Mouse (Mus musculus) olfactory bulb, adult 2 months (tissue): Measurements from ENCODE around the gene Slc25a25. TPM values are rescaled to one million over a fixed set of nuclear protein-coding genes. Genes with fewer than 3 reads are reported as not detected.
A peak's percentile ranks its signal among the peaks of the same experiment; 100 is the strongest.

Experiments used
- H3K27ac ChIP-seq: fragments of 200-500 bp; 2 replicates; pipeline ENCODE4 v1.5.1; 2012; ENCODE audit warnings: low read depth, low read length; ENCODE audit not compliant: insufficient read depth
- H3K4me1 ChIP-seq: fragments of 200-500 bp; 2 replicates; pipeline ENCODE4 v1.6.1; 2012; ENCODE audit warnings: low read length; ENCODE audit not compliant: control insufficient read depth, insufficient read depth
- H3K4me3 ChIP-seq: fragments of 200-500 bp; 2 replicates; pipeline ENCODE4 v1.5.1; 2012; ENCODE audit warnings: mild to moderate bottlenecking, low read depth, low read length, moderate library complexity; ENCODE audit not compliant: insufficient read depth
- CTCF ChIP-seq: fragments of 200-500 bp; IDR thresholded peaks from 2 replicates; pipeline ENCODE4 v1.5.1; 2012; ENCODE audit warnings: low read depth, mild to moderate bottlenecking, low read length, moderate library complexity; ENCODE audit not compliant: insufficient read depth
- POLR2A ChIP-seq: fragments of 200-500 bp; IDR thresholded peaks from 2 replicates; pipeline ENCODE4 v1.6.1; 2012; ENCODE audit warnings: mild to moderate bottlenecking, low read depth, low read length, moderate library complexity; ENCODE audit not compliant: insufficient read depth
- WGBS: fragments of 180-500 bp; shearing (Covaris S2); methylation state at CpG from one replicate; pipeline ENCODE4 v1.1.7; 2018; 5-methylcytosine and 5-hydroxymethylcytosine counted together
- polyA plus RNA-seq: library from polyadenylated mRNA; stranded (reverse); fragments of >200 nt; gene quantifications from 2 replicates; pipeline ENCODE4 v1.2.4, GENCODE M21; 2012; ENCODE audit warnings: low replicate concordance; ENCODE audit not compliant: missing spikeins, insufficient read depth, insufficient read length

The Slc25a25 gene
- polyA plus RNA-seq, 1 experiment, result not detected

DNA sequence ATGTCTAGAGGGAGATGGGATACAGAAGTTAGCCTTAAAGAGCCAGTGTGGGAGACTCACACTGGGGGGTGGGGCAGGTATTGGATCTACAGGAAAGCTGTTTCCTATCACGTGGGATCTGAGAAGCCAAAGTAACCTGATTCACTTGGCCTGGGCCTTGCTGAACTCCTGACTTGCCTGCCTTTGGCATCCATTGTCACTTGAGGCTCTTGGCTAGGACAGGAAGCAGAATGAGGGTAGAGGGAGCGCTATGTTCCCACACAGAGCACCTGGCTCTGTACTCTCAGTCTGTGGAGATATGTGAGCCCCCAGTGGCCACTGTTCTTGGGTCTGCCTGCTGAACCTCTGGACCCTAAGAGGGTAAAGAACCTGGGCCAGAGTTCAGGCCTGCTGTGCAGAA is 34.7 kb downstream of the Slc25a25 start:
- TF ChIP-seq CTCF (no peak), POLR2A (no peak)
- H3K4me1 ChIP-seq, result peaks cover 3% of the 10 kb centered on the region; the same call in 1 of the 2 replicates
- WGBS, result 89% methylated on average over 2 of the region's 2 CpGs
- no peak overlapping the region for H3K4me3 ChIP-seq
- H3K27ac ChIP-seq, result no peak overlapping the region

GRCm38 (mm10) chr2:32415801-32416200 is 35.4 kb downstream of the Slc25a25 start:
- Histone ChIP-seq H3K27ac (no peak overlapping the region), H3K4me3 (no peak overlapping the region), H3K4me1 (peaks cover 3% of the 10 kb centered on the region; the same call in 1 of the 2 replicates)
- no peak for TF ChIP-seq POLR2A
- no peak for TF ChIP-seq CTCF
- 91% methylated on average over 12 of the region's 12 CpGs for WGBS

DNA sequence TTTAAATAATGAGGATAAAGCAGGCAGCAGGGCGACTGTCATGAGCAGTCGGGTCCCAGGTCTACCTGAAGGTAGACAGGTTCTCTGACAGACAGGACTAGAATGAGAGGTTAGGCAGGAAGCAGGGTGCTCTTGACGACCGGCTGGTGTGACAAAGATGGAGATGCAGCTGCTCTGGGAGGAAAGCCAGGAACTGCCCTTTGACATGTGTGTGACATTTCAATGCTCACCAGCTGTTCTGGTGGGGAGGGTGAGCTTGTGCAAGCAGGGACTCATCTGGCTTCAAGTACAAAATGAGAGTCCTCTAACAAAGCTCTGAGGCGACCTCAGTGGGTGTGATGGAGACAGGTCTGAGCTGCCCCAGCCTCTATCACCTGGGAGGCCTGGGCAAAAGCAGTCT is 37.3 kb downstream of the Slc25a25 start:
- whole genome bisulfite sequencing, result 45% methylated on average over 5 of the region's 5 CpGs
- H3K4me3 ChIP-seq, result no peak overlapping the region
- H3K27ac ChIP-seq, result no peak overlapping the region; the same call in 1 of the 2 replicates
- TF ChIP-seq CTCF, result no peak
- TF ChIP-seq POLR2A, result no peak
- H3K4me1 ChIP-seq, result no peaks in the 10 kb centered on the region

GRCm38 (mm10) chr2:32412742-32413531 is 38.3 kb downstream of the Slc25a25 start:
- WGBS, result 95% methylated on average over 6 of the region's 6 CpGs
- no peaks in the 10 kb centered on the region for H3K4me1 ChIP-seq
- H3K4me3 ChIP-seq, result no peak overlapping the region
- TF ChIP-seq POLR2A (no peak), CTCF (no peak)
- no peak overlapping the region for H3K27ac ChIP-seq

DNA sequence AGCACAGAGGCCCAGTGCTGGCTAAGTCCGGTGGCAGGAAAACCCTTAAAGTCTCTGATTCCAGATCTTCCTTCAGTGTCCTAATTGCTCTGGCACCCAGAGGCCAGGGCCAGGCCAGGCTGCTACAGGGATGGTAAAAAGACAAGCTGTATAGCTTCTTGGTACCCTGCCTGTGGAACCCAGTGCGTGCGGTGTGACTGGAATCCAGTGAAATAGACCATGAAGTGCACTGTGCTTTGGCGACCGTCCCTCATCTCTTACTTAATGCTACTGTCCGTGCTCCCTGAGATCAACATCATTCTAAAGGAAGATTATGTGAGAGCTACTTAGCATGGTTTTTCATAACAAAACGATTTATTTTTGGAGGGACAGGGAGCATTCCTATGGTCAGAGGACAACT is 39.8 kb downstream of the Slc25a25 start:
- no peaks in the 10 kb centered on the region for H3K4me1 ChIP-seq
- H3K4me3 ChIP-seq, result no peak overlapping the region
- no peak overlapping the region for H3K27ac ChIP-seq
- 77% methylated on average over 7 of the region's 7 CpGs for WGBS
- TF ChIP-seq CTCF (no peak), POLR2A (no peak)

GRCm38 (mm10) chr2:32408429-32409424 is 42.5 kb downstream of the Slc25a25 start:
- WGBS, result 75% methylated on average over 25 of the region's 25 CpGs
- H3K4me1 ChIP-seq, result no peaks in the 10 kb centered on the region
- no peak overlapping the region for H3K27ac ChIP-seq
- no peak for TF ChIP-seq POLR2A
- no peak for TF ChIP-seq CTCF
- no peak overlapping the region for H3K4me3 ChIP-seq

- 82% methylated on average over 7 of the region's 7 CpGs for WGBS
- no peaks in the 10 kb centered on the region for H3K4me1 ChIP-seq
- TF ChIP-seq CTCF, result no peak
- no peak for TF ChIP-seq POLR2A
- H3K27ac ChIP-seq, result no peak overlapping the region
- H3K4me3 ChIP-seq, result no peak overlapping the region
Measured at GRCm38 (mm10) chr2:32407144-32407824, 44.0 kb downstream of the Slc25a25 start.

GRCm38 (mm10) chr2:32404663-32405062 is 46.6 kb downstream of the Slc25a25 start:
- Histone ChIP-seq H3K4me1 (no peaks in the 10 kb centered on the region), H3K4me3 (no peak overlapping the region), H3K27ac (no peak overlapping the region)
- TF ChIP-seq CTCF (peak; percentile 38; the same call in 1 of the 2 replicates), POLR2A (no peak)
- 13% methylated on average over 2 of the region's 2 CpGs for WGBS
